ENCODE assay signal across 7 mouse cellular contexts in genomic region chr8:111992703-111993039, GRCm38 (mm10). TPM values are rescaled to one million over a fixed set of nuclear protein-coding genes. Genes with fewer than 3 reads are reported as not detected.
DNase-seq lines count a peak whose midpoint lies in the region; ATAC-seq and TF ChIP-seq lines count a peak whose summit lies in the region.

No protein-coding gene starts in this region.

- H3K79me2 ChIP-seq in myocyte (ENCODE audit: control insufficient read depth, insufficient read depth): peaks cover 5% of the 10 kb centered on the region

- WGBS in limb, embryonic 11.5 days: 73% methylated on average over 3 of the region's 3 CpGs
- WGBS in limb, embryonic 10.5 days: 69% methylated on average over 3 of the region's 3 CpGs
- 72% methylated on average over 3 of the region's 3 CpGs for WGBS in forebrain, embryonic 13.5 days
- WGBS in intestine, embryonic 15.5 days: 59% methylated on average over 3 of the region's 3 CpGs

- H3K4me1 ChIP-seq in limb, embryonic 11.5 days (ENCODE audit: control insufficient read depth, insufficient read depth, low read length): no peaks in the 10 kb centered on the region
- peaks cover 6% of the 10 kb centered on the region; the same call in 1 of the 2 replicates for H3K4me1 ChIP-seq in limb, embryonic 10.5 days
- H3K4me1 ChIP-seq in forebrain, embryonic 13.5 days: peaks cover 9% of the 10 kb centered on the region; the same call in 1 of the 2 replicates
- H3K4me1 ChIP-seq in intestine, embryonic 15.5 days (replicated peaks): 0 out of 2 replicates have a peak, but pooled peaks cover 3% of the 10 kb centered on the region

- H3ac ChIP-seq in myocyte (ENCODE audit: control insufficient read depth, insufficient read length): no peak overlapping the region

- H3K27me3 ChIP-seq in limb, embryonic 11.5 days (ENCODE audit: control insufficient read depth, insufficient read depth, low read length): no peaks in the 10 kb centered on the region
- H3K27me3 ChIP-seq in limb, embryonic 10.5 days (ENCODE audit: low read depth, poor library complexity, severe bottlenecking): no peaks in the 10 kb centered on the region
- no peaks in the 10 kb centered on the region for H3K27me3 ChIP-seq in forebrain, embryonic 13.5 days
- no peaks in the 10 kb centered on the region for H3K27me3 ChIP-seq in intestine, embryonic 15.5 days (replicated peaks)
- no peaks in the 10 kb centered on the region for H3K27me3 ChIP-seq in myocyte (ENCODE audit: control insufficient read depth, insufficient read depth, insufficient read length)

- no peaks in the 10 kb centered on the region for H3K9me3 ChIP-seq in limb, embryonic 11.5 days (ENCODE audit: control insufficient read depth, low read length)
- H3K9me3 ChIP-seq in limb, embryonic 10.5 days (replicated peaks): no peaks in the 10 kb centered on the region
- no peaks in the 10 kb centered on the region for H3K9me3 ChIP-seq in forebrain, embryonic 13.5 days (replicated peaks)
- no peaks in the 10 kb centered on the region for H3K9me3 ChIP-seq in intestine, embryonic 15.5 days

- no peak for TF ChIP-seq POLR2A in myocyte (IDR thresholded peaks at IDR 0.05; ENCODE audit: insufficient read length, low read depth)

- no peak overlapping the region for H3K4me2 ChIP-seq in limb, embryonic 11.5 days (ENCODE audit: low read depth, severe bottlenecking)
- peak overlapping the region; percentile 74 for H3K4me2 ChIP-seq in forebrain, embryonic 13.5 days
- H3K4me2 ChIP-seq in intestine, embryonic 15.5 days (replicated peaks): peak overlapping the region; percentile 63; the same call in 1 of the 2 replicates
- no peak overlapping the region for H3K4me2 ChIP-seq in myocyte (ENCODE audit: low read depth)

- no peak overlapping the region for H3K4me3 ChIP-seq in limb, embryonic 11.5 days (ENCODE audit: low read depth, low read length)
- no peak overlapping the region for H3K4me3 ChIP-seq in limb, embryonic 10.5 days
- H3K4me3 ChIP-seq in forebrain, embryonic 13.5 days: no peak overlapping the region
- H3K4me3 ChIP-seq in intestine, embryonic 15.5 days (replicated peaks): no peak overlapping the region
- peak overlapping the region; percentile 72 for H3K4me3 ChIP-seq in myocyte

- 0 out of 2 replicates have a peak, but pooled peaks have one; percentile 2 for ATAC-seq in limb, embryonic 11.5 days (ENCODE audit: insufficient number of reproducible peaks, low FRiP score, low TSS enrichment, low read depth)
- ATAC-seq in forebrain, embryonic 13.5 days: peak; percentile 25
- ATAC-seq in intestine, embryonic 15.5 days: no peak

- no peak overlapping the region for H3K9ac ChIP-seq in limb, embryonic 11.5 days (ENCODE audit: low read length)
- no peak overlapping the region for H3K9ac ChIP-seq in forebrain, embryonic 13.5 days
- H3K9ac ChIP-seq in intestine, embryonic 15.5 days: no peak overlapping the region

- H3K27ac ChIP-seq in limb, embryonic 11.5 days (replicated peaks; ENCODE audit: low read depth, low read length): no peak overlapping the region
- H3K27ac ChIP-seq in limb, embryonic 10.5 days: no peak overlapping the region
- H3K27ac ChIP-seq in forebrain, embryonic 13.5 days: no peak overlapping the region
- no peak overlapping the region for H3K27ac ChIP-seq in intestine, embryonic 15.5 days

- peaks cover 17% of the 10 kb centered on the region for H3K36me3 ChIP-seq in limb, embryonic 11.5 days (ENCODE audit: control insufficient read depth, insufficient read depth, low read length)
- H3K36me3 ChIP-seq in limb, embryonic 10.5 days: peaks cover 75% of the 10 kb centered on the region
- peaks cover 64% of the 10 kb centered on the region for H3K36me3 ChIP-seq in forebrain, embryonic 13.5 days (ENCODE audit: poor library complexity, severe bottlenecking)
- peaks cover 27% of the 10 kb centered on the region for H3K36me3 ChIP-seq in intestine, embryonic 15.5 days
- H3K36me3 ChIP-seq in myocyte (ENCODE audit: control insufficient read depth, insufficient read depth): peaks cover 14% of the 10 kb centered on the region

- no peak for DNase-seq in limb, embryonic 11.5 days (ENCODE audit: low spot score)
- DNase-seq in limb, embryonic 10.5 days (ENCODE audit: low spot score): no peak
- no peak for DNase-seq in right cerebral cortex, postnatal 14 days
- DNase-seq in cerebellum, postnatal 4 days (ENCODE audit: low spot score in 2 of 2): no peak

TF ChIP-seq in myocyte, 11 proteins besides CTCF, POLR2A, EP300 and RAD21:
- TF ChIP-seq E2F4 (IDR thresholded peaks at IDR 0.05; ENCODE audit: insufficient read depth) (no peak), MYOG (IDR thresholded peaks at IDR 0.05; ENCODE audit: control insufficient read depth in 1 of 3, insufficient read depth in 1 of 3, insufficient read length in 2 of 3, low read depth in 2 of 3) (no peak), POLR2AphosphoS2 (IDR thresholded peaks at IDR 0.05; ENCODE audit: insufficient read length, low read depth) (no peak), TCF3 (IDR thresholded peaks at IDR 0.05; ENCODE audit: insufficient read length, low read depth) (no peak), REST (IDR thresholded peaks at IDR 0.05; ENCODE audit: insufficient read depth, insufficient read length) (no peak), SRF (IDR thresholded peaks at IDR 0.05; ENCODE audit: control insufficient read depth, insufficient read length, low read depth) (no peak), USF1 (IDR thresholded peaks at IDR 0.05; ENCODE audit: low read depth) (no peak), MAX (IDR thresholded peaks at IDR 0.05; ENCODE audit: low read depth) (no peak), MYOD1 (IDR thresholded peaks at IDR 0.05; ENCODE audit: control insufficient read depth in 1 of 3, insufficient read length in 2 of 3, low read depth in 2 of 3) (no peak), TCF12 (IDR thresholded peaks at IDR 0.05; ENCODE audit: insufficient read depth, poor library complexity, severe bottlenecking) (no peak), CEBPB (IDR thresholded peaks at IDR 0.05; ENCODE audit: insufficient read depth, poor library complexity, severe bottlenecking) (no peak)
TF ChIP-seq in myocyte: peak in this region for 0.

RNA-seq across cellular contexts. Expression of gene Adat1, which starts 0.6 kb away (rescaled TPM):
- polyA plus RNA-seq in limb, embryonic 11.5 days (2014; fragmentation: Nextera tagmentation; extraction: Ambion mirVana): 12.6 and 13.9 TPM in 2 replicates
- polyA plus RNA-seq in limb, embryonic 10.5 days (2016; fragmentation: Nextera tagmentation; extraction: Ambion mirVana): 18.3 and 18.4 TPM in 2 replicates
- 10.5 and 12.6 TPM in 2 replicates for polyA plus RNA-seq in forebrain, embryonic 13.5 days (2015; fragmentation: Nextera tagmentation; extraction: Ambion mirVana)
- 7.7 and 8.3 TPM in 2 replicates for polyA plus RNA-seq in intestine, embryonic 15.5 days (2015; fragmentation: Nextera tagmentation; extraction: Ambion mirVana)
- polyA plus RNA-seq in myocyte (2012; fragmentation: generic; extraction: Trizol): 2.8 TPM

RNA-seq across cellular contexts. Expression of gene Kars, which starts 18.5 kb away (rescaled TPM):
- 288 TPM in 2 replicates for polyA plus RNA-seq in limb, embryonic 11.5 days (2014; fragmentation: Nextera tagmentation; extraction: Ambion mirVana)
- polyA plus RNA-seq in limb, embryonic 10.5 days (2016; fragmentation: Nextera tagmentation; extraction: Ambion mirVana): 276 and 306 TPM in 2 replicates
- polyA plus RNA-seq in forebrain, embryonic 13.5 days (2015; fragmentation: Nextera tagmentation; extraction: Ambion mirVana): 192 and 198 TPM in 2 replicates
- 181 and 195 TPM in 2 replicates for polyA plus RNA-seq in intestine, embryonic 15.5 days (2015; fragmentation: Nextera tagmentation; extraction: Ambion mirVana)
- 199 TPM for polyA plus RNA-seq in myocyte (2012; fragmentation: generic; extraction: Trizol)

RNA-seq across cellular contexts. Expression of gene Terf2ip, which starts 18.5 kb away (rescaled TPM):
- 28.6 and 29.2 TPM in 2 replicates for polyA plus RNA-seq in limb, embryonic 11.5 days (2014; fragmentation: Nextera tagmentation; extraction: Ambion mirVana)
- 25.4 and 28.6 TPM in 2 replicates for polyA plus RNA-seq in limb, embryonic 10.5 days (2016; fragmentation: Nextera tagmentation; extraction: Ambion mirVana)
- 39.2 and 44.2 TPM in 2 replicates for polyA plus RNA-seq in forebrain, embryonic 13.5 days (2015; fragmentation: Nextera tagmentation; extraction: Ambion mirVana)
- polyA plus RNA-seq in intestine, embryonic 15.5 days (2015; fragmentation: Nextera tagmentation; extraction: Ambion mirVana): 18.2 and 19.0 TPM in 2 replicates
- 6.8 TPM for polyA plus RNA-seq in myocyte (2012; fragmentation: generic; extraction: Trizol)

RNA-seq across cellular contexts. Expression of gene Gm6793, which starts 22.2 kb away (rescaled TPM):
- polyA plus RNA-seq in limb, embryonic 11.5 days (2014; fragmentation: Nextera tagmentation; extraction: Ambion mirVana): 0.75 and 1.2 TPM in 2 replicates
- 0.50 and 0.74 TPM in 2 replicates for polyA plus RNA-seq in limb, embryonic 10.5 days (2016; fragmentation: Nextera tagmentation; extraction: Ambion mirVana)
- polyA plus RNA-seq in forebrain, embryonic 13.5 days (2015; fragmentation: Nextera tagmentation; extraction: Ambion mirVana): 0.65 and 0.68 TPM in 2 replicates
- 0.57 and 0.63 TPM in 2 replicates for polyA plus RNA-seq in intestine, embryonic 15.5 days (2015; fragmentation: Nextera tagmentation; extraction: Ambion mirVana)
- 0.23 TPM for polyA plus RNA-seq in myocyte (2012; fragmentation: generic; extraction: Trizol)

RNA-seq across cellular contexts. Expression of gene Gabarapl2, which starts 52.2 kb away (rescaled TPM):
- polyA plus RNA-seq in limb, embryonic 11.5 days (2014; fragmentation: Nextera tagmentation; extraction: Ambion mirVana): 179 and 182 TPM in 2 replicates
- polyA plus RNA-seq in limb, embryonic 10.5 days (2016; fragmentation: Nextera tagmentation; extraction: Ambion mirVana): 166 and 173 TPM in 2 replicates
- 456 and 479 TPM in 2 replicates for polyA plus RNA-seq in forebrain, embryonic 13.5 days (2015; fragmentation: Nextera tagmentation; extraction: Ambion mirVana)
- 194 and 215 TPM in 2 replicates for polyA plus RNA-seq in intestine, embryonic 15.5 days (2015; fragmentation: Nextera tagmentation; extraction: Ambion mirVana)
- 64.5 TPM for polyA plus RNA-seq in myocyte (2012; fragmentation: generic; extraction: Trizol)

Comparison
In these comparisons a context has a peak if more than half of its experiments do, and no peak if none do; other contexts are left out.
1. H3K4me2 ChIP-seq: peak in forebrain, embryonic 13.5 days (single experiment) and intestine, embryonic 15.5 days (single experiment); none in limb, embryonic 11.5 days (single experiment) and myocyte (single experiment).